Mouse (Mus musculus): ENCODE results near the gene Zfp184. TPM values are rescaled to one million over a fixed set of nuclear protein-coding genes. Genes with fewer than 3 reads are reported as not detected.
A peak's percentile ranks its signal among the peaks of the same experiment; 100 is the strongest.

The Zfp184 gene
- polyA plus RNA-seq, 1 experiment from 2014 or later, result 9.1 TPM

GRCm38 (mm10) chr13:21974221-21974725 lies 29.4 kb downstream of the Zfp184 start:
- peak overlapping the region; percentile 93 for H3K27ac ChIP-seq
- no peaks in the 10 kb centered on the region for H3K9me3 ChIP-seq
- H3K4me3 ChIP-seq, result peak overlapping the region; percentile 76
- no peaks in the 10 kb centered on the region for H3K36me3 ChIP-seq
- WGBS, result under 1% methylated on average over 23 of the region's 23 CpGs
- H3K27me3 ChIP-seq (ENCODE audit: insufficient read depth, poor library complexity, severe bottlenecking), result peaks cover 8% of the 10 kb centered on the region
- DNase-seq (ENCODE audit: low spot score), result peak; percentile 93
- 0 out of 2 replicates have a peak, but pooled peaks cover 3% of the 10 kb centered on the region for H3K4me1 ChIP-seq

GRCm38 (mm10) chr13:21974726-21975473 lies 30.0 kb downstream of the Zfp184 start:
- 5% methylated on average over 20 of the region's 20 CpGs for WGBS
- 0 out of 2 replicates have a peak, but pooled peaks cover 3% of the 10 kb centered on the region for H3K4me1 ChIP-seq
- H3K27ac ChIP-seq, result peak overlapping the region; percentile 93
- H3K27me3 ChIP-seq (ENCODE audit: insufficient read depth, poor library complexity, severe bottlenecking), result peaks cover 14% of the 10 kb centered on the region
- peak overlapping the region; percentile 76 for H3K4me3 ChIP-seq
- DNase-seq (ENCODE audit: low spot score), result peak; percentile 83
- no peaks in the 10 kb centered on the region for H3K36me3 ChIP-seq
- no peaks in the 10 kb centered on the region for H3K9me3 ChIP-seq

- Histone ChIP-seq H3K27ac (peak within 1 kb of the TSS; percentile 80), H3K27me3 (ENCODE audit: insufficient read depth, poor library complexity, severe bottlenecking) (peaks cover 70% of the 10 kb centered on the region), H3K4me3 (peak within 1 kb of the TSS; percentile 76), H3K36me3 (no peaks in the 10 kb centered on the region), H3K9me3 (no peaks in the 10 kb centered on the region), H3K4me1 (peaks cover 13% of the 10 kb centered on the region)
- peak; percentile 81 for DNase-seq (ENCODE audit: low spot score)
- under 1% methylated on average over 58 of the region's 58 CpGs for WGBS
Observed at GRCm38 (mm10) chr13:21980981-21981802, 36.3 kb downstream of the Zfp184 start, which contains the start of gene Pom121l2. Pom121l2 (plus strand) TSS chr13:21981194.

GRCm38 (mm10) chr13:21981803-21982193 lies 36.9 kb downstream of the Zfp184 start:
- 2% methylated on average over 17 of the region's 17 CpGs for WGBS
- H3K4me1 ChIP-seq, result peaks cover 13% of the 10 kb centered on the region
- H3K4me3 ChIP-seq, result peak overlapping the region; percentile 76
- no peak for DNase-seq (ENCODE audit: low spot score)
- peaks cover 74% of the 10 kb centered on the region for H3K27me3 ChIP-seq (ENCODE audit: insufficient read depth, poor library complexity, severe bottlenecking)
- H3K36me3 ChIP-seq, result no peaks in the 10 kb centered on the region
- H3K9me3 ChIP-seq, result no peaks in the 10 kb centered on the region
- H3K27ac ChIP-seq, result peak overlapping the region; percentile 80

- Histone ChIP-seq H3K27me3 (ENCODE audit: insufficient read depth, poor library complexity, severe bottlenecking) (peaks cover 73% of the 10 kb centered on the region), H3K9me3 (no peaks in the 10 kb centered on the region), H3K27ac (no peak overlapping the region), H3K4me3 (no peak overlapping the region), H3K4me1 (peaks cover 13% of the 10 kb centered on the region), H3K36me3 (no peaks in the 10 kb centered on the region)
- DNase-seq (ENCODE audit: low spot score), result no peak
- 82% methylated on average over 2 of the region's 2 CpGs for WGBS
Observed at GRCm38 (mm10) chr13:21984486-21984885, 39.6 kb downstream of the Zfp184 start.

- Histone ChIP-seq H3K27me3 (ENCODE audit: insufficient read depth, poor library complexity, severe bottlenecking) (peaks cover 12% of the 10 kb centered on the region), H3K4me3 (no peak overlapping the region), H3K4me1 (peaks cover 13% of the 10 kb centered on the region; the same call in 1 of the 2 replicates), H3K27ac (no peak overlapping the region), H3K36me3 (no peaks in the 10 kb centered on the region), H3K9me3 (no peaks in the 10 kb centered on the region)
- DNase-seq (ENCODE audit: low spot score), result peak; percentile 51
- 79% methylated on average over 5 of the region's 5 CpGs for WGBS
Observed at GRCm38 (mm10) chr13:21992550-21992949, 47.7 kb downstream of the Zfp184 start.

- no peaks in the 10 kb centered on the region for H3K36me3 ChIP-seq
- under 1% methylated on average over 22 of the region's 22 CpGs for WGBS
- peak overlapping the region; percentile 65 for H3K4me3 ChIP-seq
- peaks cover 26% of the 10 kb centered on the region for H3K27me3 ChIP-seq (ENCODE audit: insufficient read depth, poor library complexity, severe bottlenecking)
- no peak overlapping the region for H3K27ac ChIP-seq
- H3K9me3 ChIP-seq, result no peaks in the 10 kb centered on the region
- H3K4me1 ChIP-seq, result peaks cover 13% of the 10 kb centered on the region; the same call in 1 of the 2 replicates
- DNase-seq (ENCODE audit: low spot score), result peak; percentile 90
Observed at GRCm38 (mm10) chr13:21993957-21994738, 49.3 kb downstream of the Zfp184 start.

- Histone ChIP-seq H3K9me3 (no peaks in the 10 kb centered on the region), H3K27me3 (ENCODE audit: insufficient read depth, poor library complexity, severe bottlenecking) (peaks cover 34% of the 10 kb centered on the region), H3K27ac (no peak overlapping the region), H3K4me1 (peaks cover 13% of the 10 kb centered on the region; the same call in 1 of the 2 replicates), H3K36me3 (no peaks in the 10 kb centered on the region), H3K4me3 (peak overlapping the region; percentile 65)
- no peak for DNase-seq (ENCODE audit: low spot score)
- WGBS, result 4% methylated on average over 8 of the region's 8 CpGs
Observed at GRCm38 (mm10) chr13:21994896-21995295, 50.0 kb downstream of the Zfp184 start.

GRCm38 (mm10) chr13:21995331-21995914 lies 50.5 kb downstream of the Zfp184 start:
- WGBS, result under 1% methylated on average over 21 of the region's 21 CpGs
- peaks cover 39% of the 10 kb centered on the region for H3K27me3 ChIP-seq (ENCODE audit: insufficient read depth, poor library complexity, severe bottlenecking)
- no peak overlapping the region for H3K27ac ChIP-seq
- no peaks in the 10 kb centered on the region for H3K9me3 ChIP-seq
- peaks cover 13% of the 10 kb centered on the region; the same call in 1 of the 2 replicates for H3K4me1 ChIP-seq
- H3K36me3 ChIP-seq, result no peaks in the 10 kb centered on the region
- peak; percentile 79 for DNase-seq (ENCODE audit: low spot score)
- peak overlapping the region; percentile 65 for H3K4me3 ChIP-seq

- peaks cover 13% of the 10 kb centered on the region; the same call in 1 of the 2 replicates for H3K4me1 ChIP-seq
- peaks cover 48% of the 10 kb centered on the region for H3K27me3 ChIP-seq (ENCODE audit: insufficient read depth, poor library complexity, severe bottlenecking)
- H3K4me3 ChIP-seq, result peak overlapping the region; percentile 65
- H3K27ac ChIP-seq, result no peak overlapping the region
- DNase-seq (ENCODE audit: low spot score), result peak; percentile 89
- no peaks in the 10 kb centered on the region for H3K36me3 ChIP-seq
- WGBS, result 1% methylated on average over 12 of the region's 12 CpGs
- H3K9me3 ChIP-seq, result no peaks in the 10 kb centered on the region
Observed at GRCm38 (mm10) chr13:21996101-21996839, 51.4 kb downstream of the Zfp184 start.

GRCm38 (mm10) chr13:21996840-21997185 lies 51.9 kb downstream of the Zfp184 start:
- Histone ChIP-seq H3K9me3 (no peaks in the 10 kb centered on the region), H3K27ac (no peak overlapping the region), H3K4me3 (peak overlapping the region; percentile 65), H3K4me1 (peaks cover 13% of the 10 kb centered on the region; the same call in 1 of the 2 replicates), H3K27me3 (ENCODE audit: insufficient read depth, poor library complexity, severe bottlenecking) (peaks cover 53% of the 10 kb centered on the region), H3K36me3 (no peaks in the 10 kb centered on the region)
- WGBS, result under 1% methylated on average over 13 of the region's 13 CpGs
- no peak for DNase-seq (ENCODE audit: low spot score)
